Mouse (Mus musculus): Measurements from ENCODE around the gene Gstm6. TPM values are rescaled to one million over a fixed set of nuclear protein-coding genes. Genes with fewer than 3 reads are reported as not detected.
"Not testable (repeated sequence)": the region's sequence is repeated elsewhere in the genome, so short reads cannot be mapped to it uniquely, and the experiment has no call there.

The Gstm6 gene
- polyA plus RNA-seq, 1 experiment: 78.5 TPM

DNA sequence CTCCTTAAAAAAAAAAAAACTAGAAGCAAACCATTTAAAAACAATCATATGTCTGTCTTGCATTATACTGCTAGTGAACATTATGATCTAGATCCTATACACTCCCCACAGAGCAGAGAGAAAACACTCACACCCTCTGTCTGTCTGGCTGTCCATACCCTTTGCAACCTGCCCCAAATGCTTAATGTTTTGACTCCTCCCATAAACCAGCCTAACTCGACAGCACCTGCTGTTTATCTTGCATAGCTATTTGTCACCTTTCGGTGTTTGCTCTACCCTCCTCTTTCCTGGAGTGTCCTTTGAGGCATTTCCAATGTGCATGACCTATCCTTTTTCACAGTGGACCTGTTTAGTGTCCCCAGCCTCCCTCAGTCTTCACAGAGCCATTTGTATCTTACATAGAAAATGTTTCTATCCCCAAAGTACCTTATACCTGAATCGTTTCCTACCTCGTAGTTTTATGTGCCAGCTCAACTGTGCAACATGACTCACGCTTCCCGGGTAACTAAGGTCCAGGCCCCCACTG is 48.3 kb downstream of the Gstm6 start:
- Histone ChIP-seq H3K36me3 (ENCODE audit: control insufficient read depth, insufficient read depth, low read length) (peaks cover 3% of the 10 kb centered on the region; the same call in 1 of the 2 replicates), H3K27me3 (ENCODE audit: control insufficient read depth, insufficient read depth, low read length) (no peaks in the 10 kb centered on the region)

DNA sequence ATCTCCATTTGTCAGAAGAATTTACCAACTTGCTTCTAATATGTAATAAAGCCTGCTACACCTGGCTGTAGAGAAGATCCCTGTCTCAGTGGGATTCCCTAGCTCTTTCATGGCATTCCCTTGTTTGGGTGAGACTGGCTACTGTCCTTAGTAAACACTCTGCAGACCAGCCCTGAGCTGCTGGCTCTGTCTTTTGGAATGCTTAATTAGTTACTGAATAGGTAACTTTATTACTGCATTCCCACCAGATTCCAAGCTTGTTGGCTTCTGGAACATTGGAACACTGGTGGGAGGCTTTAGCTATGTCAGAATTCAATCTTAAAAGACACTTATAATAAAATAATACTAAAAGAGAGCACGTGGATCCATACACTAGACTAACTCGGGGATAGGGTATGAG is 54.3 kb downstream of the Gstm6 start:
- not testable (repeated sequence) for H3K27me3 ChIP-seq (ENCODE audit: control insufficient read depth, insufficient read depth, low read length); H3K27ac ChIP-seq (ENCODE audit: control insufficient read depth, insufficient read depth, low read depth, low read length); H3K4me3 ChIP-seq (ENCODE audit: control insufficient read depth, low read depth, low read length); H3K4me1 ChIP-seq (ENCODE audit: control insufficient read depth, insufficient read depth, low read length); H3K36me3 ChIP-seq (ENCODE audit: control insufficient read depth, insufficient read depth, low read length)

More for the DNA sequence above, 48.3 kb downstream of the Gstm6 start:
- peaks cover 5% of the 10 kb centered on the region; the same call in 1 of the 2 replicates for H3K4me1 ChIP-seq (ENCODE audit: control insufficient read depth, insufficient read depth, low read length)
- TF ChIP-seq POLR2A (IDR thresholded peaks at IDR 0.05; ENCODE audit: control insufficient read depth, low read depth, low read length) (no peak), CTCF (IDR thresholded peaks at IDR 0.05; ENCODE audit: control insufficient read depth, insufficient read depth, insufficient replicate concordance, low read depth, low read length) (no peak)
- H3K4me3 ChIP-seq (ENCODE audit: control insufficient read depth, low read depth, low read length): peak overlapping the region; percentile 91
- H3K27ac ChIP-seq (ENCODE audit: control insufficient read depth, insufficient read depth, low read depth, low read length): no peak overlapping the region

Other genes starting within 250 kb of the Gstm6 start
- 35.7 and 48.2 TPM in 2 replicates for gene Ahcyl1, start 247.2 kb downstream of the Gstm6 start, polyA plus RNA-seq (2012; rRNA removed)
- gene Csf1, start 183.3 kb downstream of the Gstm6 start, polyA plus RNA-seq (2012; rRNA removed): 2.8 and 3.5 TPM in 2 replicates
- gene Eps8l3, start 66.5 kb downstream of the Gstm6 start, polyA plus RNA-seq (2012; rRNA removed): 27.9 and 29.2 TPM in 2 replicates
- gene Gstm5, start 47.9 kb downstream of the Gstm6 start, polyA plus RNA-seq (2012; rRNA removed): 2,841 and 3,160 TPM in 2 replicates
- gene Gstm7, start 11.9 kb downstream of the Gstm6 start, polyA plus RNA-seq (2012; rRNA removed): 85.5 and 86.7 TPM in 2 replicates
- 0.19 TPM in 1 of 2 replicates, not detected in the other for gene Gstm3, start 25.5 kb upstream of the Gstm6 start, polyA plus RNA-seq (2012; rRNA removed)
- 246 and 344 TPM in 2 replicates for gene Gstm2, start 42.7 kb upstream of the Gstm6 start, polyA plus RNA-seq (2012; rRNA removed)
- 547 and 702 TPM in 2 replicates for gene Gstm1, start 74.2 kb upstream of the Gstm6 start, polyA plus RNA-seq (2012; rRNA removed)
- 18.9 and 20.7 TPM in 2 replicates for gene Gstm4, start 101.1 kb upstream of the Gstm6 start, polyA plus RNA-seq (2012; rRNA removed)
- gene Ampd2, start 142.9 kb upstream of the Gstm6 start, polyA plus RNA-seq (2012; rRNA removed): 15.0 and 16.6 TPM in 2 replicates
- 0.40 and 0.71 TPM in 2 replicates for gene Gnat2, start 149.0 kb upstream of the Gstm6 start, polyA plus RNA-seq (2012; rRNA removed)
- 11.9 and 15.8 TPM in 2 replicates for gene Gnai3, start 202.4 kb upstream of the Gstm6 start, polyA plus RNA-seq (2012; rRNA removed)
- 1.4 and 1.5 TPM in 2 replicates for gene Gpr61, start 211.1 kb upstream of the Gstm6 start, polyA plus RNA-seq (2012; rRNA removed)
- 1.1 and 2.2 TPM in 2 replicates for gene Amigo1, start 242.6 kb upstream of the Gstm6 start, polyA plus RNA-seq (2012; rRNA removed)